Mouse (Mus musculus) thymus, postnatal 0 days (tissue): Measurements from ENCODE around the gene Prss27. TPM values are rescaled to one million over a fixed set of nuclear protein-coding genes. Genes with fewer than 3 reads are reported as not detected.
A peak's percentile ranks its signal among the peaks of the same experiment; 100 is the strongest.

Experiments
- DNase-seq: peaks from one replicate; pipeline ENCODE4 v3.0.0-alpha.2; 2015; ENCODE audit warnings: low spot score
- polyA plus RNA-seq: library from polyadenylated mRNA; unstranded; fragments of >200 nt; fragmentation: Nextera tagmentation; extraction: Ambion mirVana; gene quantifications from 2 replicates; pipeline ENCODE4 v1.2.1, GENCODE M21; 2015

Prss27 gene
- 0.93 and 2.4 TPM in 2 replicates for polyA plus RNA-seq

GRCm38 (mm10) chr17:24037844-24038243 is at the start of gene Prss27:
Gene Prss27, plus strand, starts transcription at chr17:24038144.
- no peak for DNase-seq

GRCm38 (mm10) chr17:23989802-23990201 is 48.1 kb upstream of the Prss27 start:
- DNase-seq: no peak

- DNase-seq: no peak
These were observed 45.0 kb upstream of the Prss27 start for GRCm38 (mm10) chr17:23992789-23993553.

GRCm38 (mm10) chr17:23993559-23994428 is 44.1 kb upstream of the Prss27 start:
- DNase-seq: peak; percentile 94

GRCm38 (mm10) chr17:23994667-23995066 is 43.3 kb upstream of the Prss27 start:
- no peak for DNase-seq

GRCm38 (mm10) chr17:23995421-23995820 is 42.5 kb upstream of the Prss27 start:
- DNase-seq: no peak

GRCm38 (mm10) chr17:23997901-23998300 is 40.0 kb upstream of the Prss27 start, which contains the start of gene Prss22:
Gene Prss22, minus strand, starts transcription at chr17:23998100.
- DNase-seq: no peak

GRCm38 (mm10) chr17:23998383-23998782 is 39.6 kb upstream of the Prss27 start:
- DNase-seq: no peak

- no peak for DNase-seq
These were observed 37.5 kb upstream of the Prss27 start for GRCm38 (mm10) chr17:24000404-24000803.

- DNase-seq: no peak
These were observed 33.8 kb upstream of the Prss27 start for GRCm38 (mm10) chr17:24004071-24004665.

GRCm38 (mm10) chr17:24005049-24005448 is 32.9 kb upstream of the Prss27 start:
- no peak for DNase-seq

- DNase-seq: no peak
These were observed 31.0 kb upstream of the Prss27 start for GRCm38 (mm10) chr17:24006930-24007329.

GRCm38 (mm10) chr17:24007391-24007790 is 30.6 kb upstream of the Prss27 start:
- no peak for DNase-seq

GRCm38 (mm10) chr17:24008105-24008504 is 29.8 kb upstream of the Prss27 start:
- no peak for DNase-seq

GRCm38 (mm10) chr17:24009617-24010016 is 28.3 kb upstream of the Prss27 start:
- DNase-seq: no peak

GRCm38 (mm10) chr17:24012921-24013320 is 25.0 kb upstream of the Prss27 start:
- DNase-seq: no peak

GRCm38 (mm10) chr17:24014433-24014965 is 23.4 kb upstream of the Prss27 start:
- no peak for DNase-seq

- DNase-seq: peak; percentile 27
These were observed 22.2 kb upstream of the Prss27 start for GRCm38 (mm10) chr17:24015727-24016126.

- no peak for DNase-seq
These were observed 17.2 kb upstream of the Prss27 start for GRCm38 (mm10) chr17:24020696-24021095.

GRCm38 (mm10) chr17:24021375-24022199 is 16.4 kb upstream of the Prss27 start:
- no peak for DNase-seq

GRCm38 (mm10) chr17:24029477-24029876 is 8.5 kb upstream of the Prss27 start:
- DNase-seq: no peak
